Mouse (Mus musculus): Measurements from ENCODE around the gene Ube2c.

DNA sequence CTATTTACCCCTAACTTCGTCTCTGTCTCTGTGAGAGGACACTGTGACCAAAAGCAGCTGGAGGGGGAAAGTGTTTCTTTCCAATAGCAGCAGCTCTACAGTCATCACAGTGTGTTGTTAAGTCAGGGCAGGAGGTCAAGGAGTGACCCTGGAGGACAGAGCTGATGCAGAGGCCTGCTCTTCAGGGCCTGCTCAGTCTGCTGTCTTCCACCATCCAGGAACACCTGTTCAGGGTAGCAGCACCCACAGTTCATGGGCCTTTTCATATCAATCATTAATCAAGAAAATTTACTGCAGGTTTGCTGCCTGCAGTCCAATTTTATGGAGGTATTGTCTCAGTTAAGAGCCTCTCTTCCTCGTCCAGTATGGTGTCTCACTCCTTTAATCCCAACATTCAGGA lies 43.9 kb downstream of the Ube2c start:
- TF ChIP-seq CTCF (IDR thresholded peaks at IDR 0.05; ENCODE audit: low read depth) (no peak), EP300 (optimal IDR thresholded peaks at IDR 0.05) (no peak)

Data from stomach, postnatal 0 days (tissue).